16 mouse cellular contexts compared by ENCODE assay signal in genomic region chr1:140572141-140572540, GRCm38 (mm10).
"Had no signal": no experiment of that assay in that cellular context is flagged by ENCODE, and none has a peak within 500 bp of the region (broad histone marks: within the 10 kb centered on the region; RNA-seq: fewer than 3 reads in every experiment).

No protein-coding gene starts in this region.

- H3K9ac ChIP-seq: neural tube, embryonic 13.5 days; neural tube, embryonic 15.5 days; stomach, embryonic 15.5 days had no signal

- H3K27ac ChIP-seq: neural tube, embryonic 13.5 days; neural tube, embryonic 15.5 days; stomach, embryonic 15.5 days; stomach, postnatal 0 days had no signal

- H3K27me3 ChIP-seq: neural tube, embryonic 13.5 days; neural tube, embryonic 15.5 days; stomach, embryonic 15.5 days had no signal

- H3K9me3 ChIP-seq: neural tube, embryonic 13.5 days; neural tube, embryonic 15.5 days; stomach, embryonic 15.5 days had no signal

- H3K4me2 ChIP-seq: neural tube, embryonic 13.5 days; neural tube, embryonic 15.5 days; stomach, embryonic 15.5 days had no signal

- H3K36me3 ChIP-seq: neural tube, embryonic 13.5 days; neural tube, embryonic 15.5 days; stomach, embryonic 15.5 days had no signal

- DNase-seq: retina, postnatal 1 day; right cerebral cortex, adult 18-20 months; right cerebral cortex, postnatal 14 days; right cerebral cortex, postnatal 25 days; right cerebral cortex, postnatal 4 days; spleen, adult 18-20 months; thymus, adult 18-20 months; thymus, adult 2 months; thymus, postnatal 14 days; thymus, postnatal 25 days; thymus, postnatal 36 days; thymus, postnatal 4 days had no signal

- H3K4me1 ChIP-seq: neural tube, embryonic 13.5 days; neural tube, embryonic 15.5 days; stomach, embryonic 15.5 days had no signal

- H3K4me3 ChIP-seq: neural tube, embryonic 13.5 days; neural tube, embryonic 15.5 days; stomach, embryonic 15.5 days had no signal
